Mouse (Mus musculus) neural tube, embryonic 13.5 days (tissue): ENCODE data around the gene Gpr173. TPM values are rescaled to one million over a fixed set of nuclear protein-coding genes. Genes with fewer than 3 reads are reported as not detected.

Experiments used
- polyA plus RNA-seq: library from polyadenylated mRNA; unstranded; fragments of >200 nt; fragmentation: Nextera tagmentation; extraction: Ambion mirVana; gene quantifications from 2 replicates; pipeline ENCODE4 v1.2.1, GENCODE M21; 2015

Gpr173 gene
- polyA plus RNA-seq, 1 experiment from 2014 or later: 9.5 TPM

Other genes starting within 250 kb of the Gpr173 start
- 4.7 and 7.4 TPM in 2 replicates for gene Iqsec2, start 224.4 kb downstream of the Gpr173 start, polyA plus RNA-seq
- 31.8 and 39.9 TPM in 2 replicates for gene Kdm5c, start 135.7 kb downstream of the Gpr173 start, polyA plus RNA-seq
- gene Kantr, start 41.2 kb downstream of the Gpr173 start, polyA plus RNA-seq: 25.1 and 25.3 TPM in 2 replicates
- 56.7 and 57.7 TPM in 2 replicates for gene Tspyl2, start 26.3 kb downstream of the Gpr173 start, polyA plus RNA-seq
- not detected in 2 replicates for gene Cldn34a, start 194.6 kb upstream of the Gpr173 start, polyA plus RNA-seq